Mouse (Mus musculus) intestine, postnatal 0 days (tissue): Measurements from ENCODE around the gene Ufd1. TPM values are rescaled to one million over a fixed set of nuclear protein-coding genes. Genes with fewer than 3 reads are reported as not detected.

Experiments used
- ATAC-seq: fragments of 200-750 bp; cut with Nextera tagmentation; 2 replicates; pipeline ENCODE4 v1.8.0; 2017; ENCODE audit warnings: mild to moderate bottlenecking, moderate TSS enrichment, moderate library complexity
- H3K27ac ChIP-seq: fragments of 300-500 bp; sonication (generic); 2 replicates; pipeline ENCODE4 v1.5.1; 2014; ENCODE audit warnings: mild to moderate bottlenecking, low read depth, low read length, moderate library complexity
- H3K27me3 ChIP-seq: fragments of 300-500 bp; sonication (generic); replicated peaks from 2 replicates; pipeline ENCODE4 v1.6.1; 2014; ENCODE audit warnings: low read length, mixed read lengths; ENCODE audit not compliant: control insufficient read depth, insufficient read depth
- H3K36me3 ChIP-seq: fragments of 300-500 bp; sonication (generic); 2 replicates; pipeline ENCODE4 v1.6.1; 2014; ENCODE audit warnings: mild to moderate bottlenecking, moderate library complexity; ENCODE audit not compliant: control insufficient read depth, insufficient read depth
- H3K4me1 ChIP-seq: fragments of 300-500 bp; sonication (generic); replicated peaks from 2 replicates; pipeline ENCODE4 v1.6.1; 2014; ENCODE audit warnings: antibody characterized with exemption, low read length, mixed read lengths; ENCODE audit not compliant: control insufficient read depth, insufficient read depth
- H3K4me2 ChIP-seq: fragments of 300-500 bp; sonication (generic); replicated peaks from 2 replicates; pipeline ENCODE4 v1.6.1; 2014; ENCODE audit warnings: low read depth, mild to moderate bottlenecking, moderate library complexity
- H3K4me3 ChIP-seq: fragments of 300-500 bp; sonication (generic); 2 replicates; pipeline ENCODE4 v1.5.1; 2014; ENCODE audit warnings: low read depth, low read length
- H3K9ac ChIP-seq: fragments of 300-500 bp; sonication (generic); 2 replicates; pipeline ENCODE4 v1.6.1; 2014; ENCODE audit warnings: mild to moderate bottlenecking, low read depth, low read length
- H3K9me3 ChIP-seq: fragments of 300-500 bp; sonication (generic); 2 replicates; pipeline ENCODE4 v1.6.1; 2016; ENCODE audit warnings: mixed run types; ENCODE audit not compliant: control insufficient read depth
- CTCF ChIP-seq: sonication (generic); IDR thresholded peaks from 2 replicates; pipeline ENCODE4 v1.5.1; 2016; ENCODE audit warnings: low read depth, mild to moderate bottlenecking, control low read depth, antibody characterized with exemption, moderate library complexity
- WGBS: fragments of 180-500 bp; shearing (Covaris S2); extraction: QIAGEN DNeasy Blood & Tissue Kit; methylation state at CpG from one replicate; pipeline ENCODE4 v1.1.7; 2014; 5-methylcytosine and 5-hydroxymethylcytosine counted together
- polyA plus RNA-seq: library from polyadenylated mRNA; unstranded; fragments of >200 nt; fragmentation: Nextera tagmentation; extraction: Ambion mirVana; gene quantifications from 2 replicates; pipeline ENCODE4 v1.2.1, GENCODE M21; 2015

Gene Ufd1
- polyA plus RNA-seq, 1 experiment from 2014 or later = 50.1 TPM

DNA sequence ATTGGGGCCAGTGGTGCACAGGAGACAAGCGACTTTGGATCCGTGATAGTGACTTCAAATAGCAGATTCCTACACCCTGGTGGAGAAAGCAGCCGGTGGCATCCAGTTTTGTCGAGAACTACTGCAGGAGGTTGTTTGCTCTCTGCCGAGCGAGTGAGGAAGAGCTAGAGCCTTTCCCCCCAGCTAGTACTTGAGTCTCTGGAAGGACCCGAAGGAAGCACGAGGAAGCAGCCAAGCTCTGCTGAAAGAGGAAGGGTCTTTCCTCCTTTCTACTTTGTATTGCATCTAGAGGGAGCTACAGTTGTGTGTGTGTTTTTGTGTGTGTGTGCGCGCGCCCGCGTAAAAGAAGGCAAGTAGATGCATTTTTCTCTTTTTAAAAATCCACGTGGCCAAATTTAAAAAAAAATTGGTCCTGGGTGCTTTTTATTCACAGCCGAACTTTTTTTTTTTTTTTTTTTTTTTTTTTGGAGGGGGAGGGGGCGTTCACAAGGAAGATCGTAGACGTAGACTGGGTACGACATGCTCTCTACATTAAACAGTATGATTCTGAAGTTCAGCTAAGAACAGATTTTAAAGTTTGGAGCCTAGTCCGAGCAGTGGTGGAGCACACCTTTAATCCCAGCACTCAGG, 66.6 kb downstream of the Ufd1 start:
- WGBS = 18% methylated on average over 20 of the region's 20 CpGs
- no peak for ATAC-seq
- H3K27ac ChIP-seq = peak overlapping the region; percentile 94
- peak overlapping the region; percentile 91 for H3K4me3 ChIP-seq
- H3K4me2 ChIP-seq = peak overlapping the region; percentile 86
- no peak for TF ChIP-seq CTCF
- H3K36me3 ChIP-seq = peaks cover 15% of the 10 kb centered on the region; the same call in 1 of the 2 replicates
- no peaks in the 10 kb centered on the region for H3K27me3 ChIP-seq
- H3K4me1 ChIP-seq = no peaks in the 10 kb centered on the region
- peak overlapping the region; percentile 84 for H3K9ac ChIP-seq
- no peaks in the 10 kb centered on the region for H3K9me3 ChIP-seq

GRCm38 (mm10) chr16:18884044-18884443, 72.5 kb downstream of the Ufd1 start:
- H3K27ac ChIP-seq = no peak overlapping the region
- ATAC-seq = no peak
- no peak for TF ChIP-seq CTCF
- no peaks in the 10 kb centered on the region for H3K9me3 ChIP-seq
- H3K27me3 ChIP-seq = no peaks in the 10 kb centered on the region
- no peak overlapping the region for H3K4me2 ChIP-seq
- H3K4me1 ChIP-seq = no peaks in the 10 kb centered on the region
- H3K4me3 ChIP-seq = no peak overlapping the region
- 0 out of 2 replicates have a peak, but pooled peaks cover 5% of the 10 kb centered on the region for H3K36me3 ChIP-seq
- H3K9ac ChIP-seq = no peak overlapping the region

Other genes with a start within 250 kb of the Ufd1 start
- gene Tbx1, start 221.1 kb upstream of the Ufd1 start, polyA plus RNA-seq = 0.93 and 1.0 TPM in 2 replicates
- 1.6 and 2.4 TPM in 2 replicates for gene Gp1bb, start 189.4 kb upstream of the Ufd1 start, polyA plus RNA-seq
- 0.34 and 1.4 TPM in 2 replicates for gene Gm49601, start 185.4 kb upstream of the Ufd1 start, polyA plus RNA-seq
- 24.7 and 25.4 TPM in 2 replicates for gene Sept5, start 181.8 kb upstream of the Ufd1 start, polyA plus RNA-seq
- 23.1 and 25.3 TPM in 2 replicates for gene Cldn5, start 34.9 kb upstream of the Ufd1 start, polyA plus RNA-seq
- gene Cdc45, start 208 bp downstream of the Ufd1 start, polyA plus RNA-seq = 8.9 and 9.3 TPM in 2 replicates
- 18.3 and 25.8 TPM in 2 replicates for gene 2510002D24Rik, start 24.8 kb downstream of the Ufd1 start, polyA plus RNA-seq
- gene Gm28539, start 24.8 kb downstream of the Ufd1 start, polyA plus RNA-seq = not detected in 2 replicates
- 74.1 and 77.8 TPM in 2 replicates for gene Mrpl40, start 65.1 kb downstream of the Ufd1 start, polyA plus RNA-seq
- 6.9 and 8.3 TPM in 2 replicates for gene Hira, start 65.3 kb downstream of the Ufd1 start, polyA plus RNA-seq